Mouse (Mus musculus): ENCODE data around the gene Tnfsf11. TPM values are rescaled to one million over a fixed set of nuclear protein-coding genes. Genes with fewer than 3 reads are reported as not detected.

Gene Tnfsf11
- total and polyA plus RNA-seq, 3 experiments, result 0.13 TPM; not detected in 2

GRCm38 (mm10) chr14:78329765-78330451, 22.1 kb upstream of the Tnfsf11 start:
- Histone ChIP-seq H3K9ac (ENCODE audit: insufficient read depth, low read depth) (no peak overlapping the region), H3K4me2 (ENCODE audit: insufficient read depth, low read depth, poor library complexity, severe bottlenecking) (no peak overlapping the region)
- in situ Hi-C loops (cut with MboI; ENCODE audit: low pct_ligation_motif_present, low pct_unique_long_range_greater_than_20kb, low sequenced_read_pairs), result no loop called here

GRCm38 (mm10) chr14:78323356-78323755, 15.5 kb upstream of the Tnfsf11 start:
- Histone ChIP-seq H3K27me3 (replicated peaks) (no peaks in the 10 kb centered on the region), H3K4me3 (replicated peaks in 1 of 3; ENCODE audit: low read depth in 2 of 3, low read length in 2 of 3, poor library complexity in 1 of 3) (no peak overlapping the region), H3K4me2 (ENCODE audit: insufficient read depth, low read depth, poor library complexity, severe bottlenecking) (no peak overlapping the region), H3K4me1 (ENCODE audit: control insufficient read depth in 1 of 2, insufficient read depth in 2 of 2) (peaks cover 7 to 27% of the 10 kb centered on the region in 2 experiments), H3K9me3 (replicated peaks; ENCODE audit: low read length) (no peaks in the 10 kb centered on the region), H3K79me2 (replicated peaks; ENCODE audit: control insufficient read depth, extremely low read depth, insufficient read depth, poor library complexity, severe bottlenecking) (no peaks in the 10 kb centered on the region), H3K27ac (ENCODE audit: insufficient read depth, low read depth) (no peak overlapping the region), H3K9ac (ENCODE audit: insufficient read depth, low read depth) (no peak overlapping the region), H3K36me3 (replicated peaks in 1 of 2; ENCODE audit: control insufficient read depth in 1 of 2, insufficient read depth in 1 of 2, low read length in 1 of 2) (no peaks in the 10 kb centered on the region)
- TF ChIP-seq POLR2AphosphoS2 (IDR thresholded peaks at IDR 0.05; ENCODE audit: low read depth, low read length) (no peak), JUND (conservative IDR thresholded peaks at IDR 0.05; ENCODE audit: low read depth, low read length) (no peak), ELF1 (IDR thresholded peaks at IDR 0.05; ENCODE audit: low read depth, low read length) (no peak), CHD1 (IDR thresholded peaks at IDR 0.05; ENCODE audit: low read depth, low read length) (no peak), UBTF (IDR thresholded peaks at IDR 0.05; ENCODE audit: low read depth, low read length) (no peak), USF2 (conservative IDR thresholded peaks at IDR 0.05; ENCODE audit: low read depth, low read length) (no peak), GABPA (IDR thresholded peaks at IDR 0.05; ENCODE audit: insufficient replicate concordance, low read depth, low read length) (no peak), ZC3H11A (IDR thresholded peaks at IDR 0.05; ENCODE audit: low read depth, low read length) (no peak), USF1 (IDR thresholded peaks at IDR 0.05; ENCODE audit: low read depth, low read length) (no peak), CHD2 (IDR thresholded peaks at IDR 0.05; ENCODE audit: low read length) (no peak), RAD21 (IDR thresholded peaks at IDR 0.05; ENCODE audit: low read depth, low read length) (no peak), NRF1 (IDR thresholded peaks at IDR 0.05; ENCODE audit: low read depth, low read length) (no peak), MXI1 (IDR thresholded peaks at IDR 0.05; ENCODE audit: low read depth, low read length) (no peak), ZKSCAN1 (IDR thresholded peaks at IDR 0.05; ENCODE audit: borderline replicate concordance, low read depth, low read length) (no peak), JUN (IDR thresholded peaks at IDR 0.05; ENCODE audit: insufficient read depth, low read depth, low read length) (no peak), MAX (IDR thresholded peaks at IDR 0.05; ENCODE audit: low read length) (no peak), MYC (IDR thresholded peaks at IDR 0.05; ENCODE audit: low read depth, low read length) (no peak), PAX5 (IDR thresholded peaks at IDR 0.05; ENCODE audit: low read length) (no peak)
- dilution Hi-C loops (cut with MboI; ENCODE audit: extremely low pct_ligation_motif_present, extremely low pct_unique_long_range_greater_than_20kb, low sequenced_read_pairs), result no loop called here
- in situ Hi-C loops (cut with MboI; ENCODE audit: low pct_ligation_motif_present, low pct_unique_long_range_greater_than_20kb, low sequenced_read_pairs), result no loop called here
- no peak for DNase-seq (ENCODE audit: extremely low read depth)

More at GRCm38 (mm10) chr14:78329765-78330451, 22.1 kb upstream of the Tnfsf11 start:
- dilution Hi-C loops (cut with MboI; ENCODE audit: extremely low pct_ligation_motif_present, extremely low pct_unique_long_range_greater_than_20kb, low sequenced_read_pairs), result no loop called here
- Histone ChIP-seq H3K4me1 (ENCODE audit: control insufficient read depth in 1 of 2, insufficient read depth in 2 of 2) (peaks cover 5 to 32% of the 10 kb centered on the region in 2 experiments; a peak in 3 of 4 replicates), H3K27me3 (replicated peaks) (no peaks in the 10 kb centered on the region), H3K79me2 (replicated peaks; ENCODE audit: control insufficient read depth, extremely low read depth, insufficient read depth, poor library complexity, severe bottlenecking) (no peaks in the 10 kb centered on the region), H3K27ac (ENCODE audit: insufficient read depth, low read depth) (no peak overlapping the region), H3K36me3 (replicated peaks in 1 of 2; ENCODE audit: control insufficient read depth in 1 of 2, insufficient read depth in 1 of 2, low read length in 1 of 2) (no peaks in the 10 kb centered on the region), H3K9me3 (replicated peaks; ENCODE audit: low read length) (no peaks in the 10 kb centered on the region), H3K4me3 (replicated peaks in 1 of 3; ENCODE audit: low read depth in 2 of 3, low read length in 2 of 3, poor library complexity in 1 of 3) (no peak overlapping the region)
- TF ChIP-seq ZNF384 (IDR thresholded peaks at IDR 0.05; ENCODE audit: low read depth, low read length), result no peak
- no peak for TF ChIP-seq E2F4 (IDR thresholded peaks at IDR 0.05; ENCODE audit: insufficient replicate concordance, low read depth, low read length)
- TF ChIP-seq PAX5 (IDR thresholded peaks at IDR 0.05; ENCODE audit: low read length), result no peak
- TF ChIP-seq BHLHE40 (IDR thresholded peaks at IDR 0.05; ENCODE audit: low read depth, low read length), result no peak
- TF ChIP-seq IRF4 (IDR thresholded peaks at IDR 0.05; ENCODE audit: low read depth, low read length), result no peak
- no peak for TF ChIP-seq MAZ (IDR thresholded peaks at IDR 0.05; ENCODE audit: low read depth, low read length)
- TF ChIP-seq JUN (IDR thresholded peaks at IDR 0.05; ENCODE audit: insufficient read depth, low read depth, low read length), result no peak
- no peak for TF ChIP-seq POLR2AphosphoS2 (IDR thresholded peaks at IDR 0.05; ENCODE audit: low read depth, low read length)
- no peak for TF ChIP-seq ZKSCAN1 (IDR thresholded peaks at IDR 0.05; ENCODE audit: borderline replicate concordance, low read depth, low read length)
- no peak for TF ChIP-seq EP300 (IDR thresholded peaks at IDR 0.05; ENCODE audit: low read length)
- no peak for DNase-seq (ENCODE audit: extremely low read depth)

All from CH12.LX (cell line).